Mouse (Mus musculus): Measurements from ENCODE around the gene Dhx32.

Gene Dhx32

DNA sequence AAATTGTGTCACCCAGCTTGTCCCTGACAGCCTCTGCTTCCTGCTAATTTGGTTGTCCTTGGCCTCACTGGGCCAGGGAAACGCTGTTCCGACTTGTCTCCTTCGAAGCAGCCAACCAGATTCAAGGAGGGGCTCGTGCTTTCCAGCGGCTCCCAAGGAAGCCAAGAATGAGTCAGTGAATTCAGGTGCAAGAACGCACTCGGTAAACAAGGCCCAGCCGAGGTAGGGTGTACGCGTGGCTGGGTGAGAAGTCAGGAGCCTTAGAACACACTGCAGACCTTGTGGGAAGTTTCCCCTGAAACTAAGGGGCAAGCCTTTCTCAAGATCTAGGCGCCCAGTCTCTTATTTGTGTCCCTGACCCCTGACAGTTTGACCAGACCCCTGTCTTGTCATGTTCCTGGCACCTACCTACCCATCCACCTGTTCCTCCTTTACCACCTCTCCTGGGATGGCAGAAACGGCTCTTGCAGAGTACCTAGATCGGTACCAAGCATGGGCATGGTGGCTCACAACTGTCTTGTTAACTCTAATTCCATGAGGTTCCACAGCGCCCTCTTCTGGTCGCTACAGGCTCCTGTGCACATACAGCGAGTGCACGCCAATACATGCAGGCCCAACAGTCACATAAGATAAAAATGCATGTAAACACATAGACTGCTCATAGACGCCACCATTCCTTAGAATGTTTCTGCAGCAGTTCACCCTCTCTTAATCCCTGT, at the start of gene Dhx32:
TSS of gene Dhx32 (minus strand) at position 10 of the 719 bp plus-strand sequence.
- peak; percentile 92 to 93 for DNase-seq

DNA sequence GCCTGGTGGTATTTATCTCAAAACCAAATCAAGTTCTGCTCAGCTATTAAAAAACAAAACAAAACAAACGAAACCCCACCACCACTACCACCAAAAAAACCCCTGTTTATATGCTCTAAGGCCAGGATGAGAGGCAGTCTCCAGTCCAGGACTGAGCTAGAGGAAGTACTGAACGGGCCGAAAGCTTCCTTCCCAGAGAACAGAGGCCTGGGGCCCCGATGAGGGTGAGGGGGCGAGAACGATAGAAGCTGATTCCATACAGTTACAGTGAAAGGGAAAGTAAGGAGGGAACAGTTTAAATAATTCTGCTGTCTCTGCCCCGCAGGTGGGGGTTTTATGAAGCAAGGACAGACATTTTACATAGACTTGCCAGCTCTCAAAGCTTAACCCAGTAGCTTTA, 47.1 kb upstream of the Dhx32 start:
- DNase-seq = no peak

DNA sequence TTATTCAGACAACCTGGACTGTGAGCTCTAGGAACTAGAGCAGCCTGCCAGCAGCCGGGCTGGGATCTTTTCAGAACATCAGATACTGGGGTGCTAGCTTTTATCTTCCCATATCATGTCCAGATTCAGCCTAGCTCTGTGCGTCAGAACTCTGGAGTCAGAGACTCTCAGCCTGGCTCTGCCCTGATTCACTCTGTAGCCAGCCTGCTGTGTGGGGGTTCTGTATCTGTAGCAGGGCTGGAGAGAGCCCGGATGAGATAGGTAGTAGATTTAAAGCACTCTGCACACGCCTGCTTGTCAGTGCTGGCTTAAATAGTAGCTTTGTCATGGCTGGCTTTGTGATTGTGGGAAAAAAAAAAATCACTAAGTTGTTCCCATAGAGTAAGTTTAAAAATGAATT, 46.0 kb upstream of the Dhx32 start:
- no peak for DNase-seq

DNA sequence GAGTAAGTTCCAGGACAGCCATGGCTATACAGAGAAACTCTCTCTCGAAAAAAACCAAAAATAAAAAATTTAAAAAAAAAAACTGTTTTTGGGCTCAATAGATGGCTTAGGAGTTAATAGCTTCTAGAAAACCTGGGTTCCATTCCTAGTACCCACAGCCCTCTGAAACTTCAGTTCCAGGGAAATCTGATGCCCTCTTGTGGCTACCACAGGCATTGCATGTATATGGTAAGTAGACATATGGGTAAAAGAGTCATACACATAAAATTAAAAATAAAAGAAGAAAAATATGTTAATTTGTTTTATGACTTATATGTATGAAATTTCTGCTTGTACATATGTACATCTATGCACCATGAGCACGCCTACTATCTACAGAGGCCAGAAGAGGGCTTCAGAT, 42.1 kb upstream of the Dhx32 start:
- DNase-seq = peak; percentile 29 to 39

DNA sequence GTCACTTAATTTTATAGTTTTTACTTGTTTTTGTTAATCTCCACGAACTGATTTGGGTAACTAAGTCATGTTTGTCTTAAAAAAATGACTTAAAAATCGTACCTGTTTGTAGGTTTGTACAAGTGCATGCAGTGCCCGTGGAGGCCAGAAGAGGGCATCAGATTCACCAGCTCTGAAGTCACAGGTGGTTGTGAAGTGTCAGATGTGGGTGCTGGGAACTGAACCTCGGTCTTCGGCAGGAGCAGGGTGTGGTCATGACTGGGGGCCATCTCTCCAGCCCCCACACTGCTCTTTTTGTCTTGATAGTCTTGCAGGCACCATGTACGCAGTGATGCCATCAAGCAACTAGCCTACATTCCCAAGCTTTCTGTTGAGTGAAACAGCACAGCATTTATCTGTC, 41.2 kb upstream of the Dhx32 start:
- peak in 1 of 2 experiments; percentile 11 for DNase-seq

DNA sequence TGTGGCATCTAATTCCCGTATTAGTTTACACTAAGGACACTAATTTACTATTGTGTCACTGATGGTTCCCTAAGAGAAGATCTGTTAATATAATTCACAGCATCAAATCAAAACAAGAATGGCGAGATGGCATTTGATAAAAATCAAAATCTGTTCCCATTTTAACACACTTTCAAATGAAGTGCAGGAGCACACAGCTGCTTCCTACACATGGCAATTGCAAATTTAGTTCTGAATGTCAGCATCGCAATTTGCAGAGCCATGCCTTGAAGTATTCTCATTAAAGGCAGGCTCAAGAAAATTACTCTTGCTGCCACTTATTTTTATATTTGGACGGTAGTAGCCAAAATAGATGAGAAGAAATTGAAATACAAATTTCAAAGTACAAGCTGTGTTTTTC, 30.8 kb upstream of the Dhx32 start:
- no peak for DNase-seq

DNA sequence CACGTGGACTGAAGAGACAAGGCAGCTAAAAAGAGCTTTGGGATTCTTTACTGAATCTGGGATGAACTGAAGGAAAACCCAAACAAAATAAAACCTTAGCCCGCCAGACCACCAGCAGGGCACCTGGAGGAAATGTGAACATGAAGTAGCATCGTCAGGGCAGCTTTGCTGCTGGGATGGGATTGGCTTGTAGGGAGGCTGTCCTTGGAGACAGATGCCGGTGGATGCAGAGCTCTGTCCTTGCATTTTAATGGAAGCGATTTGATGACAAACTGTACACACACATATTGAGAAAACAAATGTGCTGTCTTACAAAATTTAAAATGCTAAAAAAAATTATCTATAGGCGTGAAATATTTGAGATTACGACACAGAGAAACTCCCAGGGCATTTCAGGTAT, 30.4 kb upstream of the Dhx32 start:
- no peak for DNase-seq

DNA sequence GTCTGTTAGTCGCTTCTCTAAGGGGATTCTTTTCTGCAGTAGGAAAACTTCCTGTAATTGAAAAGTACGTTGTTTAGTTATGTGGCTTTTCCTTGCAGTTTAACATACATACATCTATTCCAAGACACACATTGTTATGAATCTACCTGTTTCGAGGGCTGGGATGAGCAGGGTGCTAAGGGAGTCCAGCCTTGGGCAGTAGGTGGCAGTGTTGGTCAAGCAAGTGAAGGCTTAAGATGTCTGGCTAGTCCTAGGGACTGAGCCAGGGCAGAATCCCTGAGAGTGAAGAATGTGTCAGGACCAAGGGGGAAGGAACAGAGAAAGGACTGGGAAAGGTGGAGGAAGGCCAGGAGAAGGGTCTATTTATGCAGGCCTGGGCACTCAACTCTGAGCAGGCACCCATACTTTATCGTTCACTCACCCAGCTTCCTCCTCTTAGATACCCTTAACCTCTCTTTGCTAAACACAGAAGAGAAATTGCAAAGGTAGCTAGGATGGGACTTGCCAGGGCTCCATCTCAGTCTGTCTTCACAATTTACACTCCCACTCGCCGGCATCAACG, 23.2 kb upstream of the Dhx32 start:
- DNase-seq = peak; percentile 92

DNA sequence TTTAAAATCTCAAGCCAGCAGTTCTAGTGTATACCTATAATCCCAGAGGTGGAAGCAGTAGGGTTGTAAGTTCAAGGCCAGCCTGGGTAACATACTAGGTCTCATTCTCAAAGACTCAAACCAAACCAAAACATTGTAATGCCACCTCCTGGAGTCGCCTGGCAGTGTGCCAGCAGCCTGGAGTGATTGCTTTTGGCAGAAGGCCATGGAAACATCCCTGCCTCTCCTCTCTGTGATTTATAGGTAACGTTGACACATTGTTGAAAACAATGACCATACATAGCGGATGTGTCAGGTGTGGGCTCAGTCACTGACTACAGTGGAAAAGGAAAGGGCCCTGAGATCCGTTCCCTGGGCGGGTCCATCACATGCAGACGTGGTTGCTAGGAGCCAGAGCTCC, 19.3 kb upstream of the Dhx32 start:
- peak; percentile 33 to 45 for DNase-seq

DNA sequence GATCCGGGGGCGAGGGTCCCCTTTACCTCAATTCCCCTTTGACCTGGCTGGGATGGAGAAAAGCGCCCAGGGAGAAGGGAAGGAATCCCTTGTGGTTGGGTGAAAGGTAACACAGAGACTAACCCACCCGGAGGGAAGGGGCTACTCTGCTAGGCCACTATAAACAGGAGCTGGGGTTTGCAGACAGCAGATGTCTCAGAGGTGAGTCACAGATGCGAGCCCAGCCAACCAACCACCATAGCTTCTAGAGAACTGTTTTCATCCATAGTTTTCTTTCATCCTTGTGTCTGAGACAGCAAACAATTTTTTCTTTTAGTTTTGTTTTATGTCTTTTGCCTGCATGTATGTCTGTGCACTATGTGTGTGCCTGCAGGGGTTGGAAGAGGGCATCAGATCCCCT, 17.4 kb upstream of the Dhx32 start:
- DNase-seq = no peak

DNA sequence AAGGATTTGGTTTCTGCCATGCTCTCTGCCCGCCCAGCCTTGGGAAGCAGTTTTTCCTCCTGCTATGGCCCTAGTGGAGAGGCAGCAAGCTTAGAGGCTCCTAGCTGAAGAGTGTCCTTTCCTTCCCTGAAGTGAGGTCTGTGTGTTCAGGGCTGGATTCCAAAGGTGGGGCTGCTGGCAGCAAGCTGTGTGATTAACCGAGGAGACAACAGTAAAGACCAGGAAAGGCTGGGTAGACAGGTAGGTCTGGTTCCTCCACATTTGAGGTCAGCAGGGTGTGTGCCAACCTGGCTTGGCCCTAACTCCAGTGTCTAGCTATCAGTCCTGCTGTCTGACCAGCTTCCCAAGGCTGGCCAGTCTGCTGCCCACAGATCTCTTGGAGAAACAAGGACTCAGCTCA, 12.2 kb upstream of the Dhx32 start:
- DNase-seq = peak in 1 of 2 experiments; percentile 30

DNA sequence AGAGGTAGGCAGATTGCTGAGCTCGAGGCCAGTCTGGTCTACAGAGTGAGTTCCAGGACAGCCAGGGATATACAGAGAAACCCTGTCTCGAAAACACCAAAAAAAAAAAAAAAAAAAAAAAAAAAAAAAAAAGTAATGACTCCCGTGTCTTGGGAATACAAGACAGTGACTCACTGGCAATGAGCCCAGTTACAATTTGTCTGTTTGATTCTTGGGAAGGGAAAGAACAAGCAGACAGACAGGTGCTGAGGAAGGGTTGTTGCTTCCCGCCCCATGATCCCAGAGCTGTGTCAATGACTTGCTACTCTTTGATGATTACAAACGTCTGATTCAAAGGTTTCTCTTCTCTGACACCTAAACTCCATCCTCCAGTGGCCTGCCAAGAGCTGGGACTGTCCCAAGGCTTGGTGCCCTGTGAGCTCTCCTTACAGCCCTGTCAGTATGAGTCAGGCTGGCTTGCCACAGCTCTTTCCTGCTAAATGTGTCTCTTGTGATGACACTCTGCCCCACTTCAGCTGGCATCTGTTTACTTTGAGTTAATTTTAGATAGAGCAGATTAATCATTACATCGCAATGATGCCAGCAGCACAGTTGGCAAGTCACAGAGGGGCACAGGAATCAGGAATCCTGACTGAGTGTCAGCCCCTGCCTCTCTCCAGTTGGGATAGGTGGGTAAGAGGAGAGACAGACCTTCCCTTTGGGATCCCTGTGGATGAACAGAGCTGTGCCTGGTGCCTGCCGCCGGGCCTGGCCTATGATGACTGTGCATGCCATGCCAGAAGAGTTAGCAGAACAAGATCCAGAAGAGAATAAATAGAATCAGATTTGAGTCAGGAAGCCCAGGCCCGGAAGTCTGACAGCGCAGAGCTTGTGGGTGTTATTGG, 11.0 kb upstream of the Dhx32 start:
- peak; percentile 65 to 67 for DNase-seq

DNA sequence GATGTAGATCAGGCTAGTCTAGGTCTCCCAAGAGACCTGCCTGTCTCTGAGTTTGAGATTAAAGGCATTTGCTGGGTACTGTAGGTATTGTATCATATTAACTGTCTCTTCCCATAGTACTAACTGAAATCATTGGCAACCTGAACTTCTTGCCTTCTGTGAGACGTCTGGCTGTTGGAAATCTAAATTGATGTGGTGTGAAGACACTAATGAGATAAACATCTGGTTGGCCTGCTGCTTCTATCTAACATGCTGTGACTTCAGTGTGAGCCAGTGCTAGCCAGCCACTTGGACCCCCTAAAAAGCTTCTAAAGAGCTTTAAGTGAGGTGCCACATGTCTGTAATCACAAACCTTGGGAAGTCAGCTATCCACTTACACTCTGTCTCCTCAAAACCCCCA, 10.2 kb upstream of the Dhx32 start:
- DNase-seq = no peak

DNA sequence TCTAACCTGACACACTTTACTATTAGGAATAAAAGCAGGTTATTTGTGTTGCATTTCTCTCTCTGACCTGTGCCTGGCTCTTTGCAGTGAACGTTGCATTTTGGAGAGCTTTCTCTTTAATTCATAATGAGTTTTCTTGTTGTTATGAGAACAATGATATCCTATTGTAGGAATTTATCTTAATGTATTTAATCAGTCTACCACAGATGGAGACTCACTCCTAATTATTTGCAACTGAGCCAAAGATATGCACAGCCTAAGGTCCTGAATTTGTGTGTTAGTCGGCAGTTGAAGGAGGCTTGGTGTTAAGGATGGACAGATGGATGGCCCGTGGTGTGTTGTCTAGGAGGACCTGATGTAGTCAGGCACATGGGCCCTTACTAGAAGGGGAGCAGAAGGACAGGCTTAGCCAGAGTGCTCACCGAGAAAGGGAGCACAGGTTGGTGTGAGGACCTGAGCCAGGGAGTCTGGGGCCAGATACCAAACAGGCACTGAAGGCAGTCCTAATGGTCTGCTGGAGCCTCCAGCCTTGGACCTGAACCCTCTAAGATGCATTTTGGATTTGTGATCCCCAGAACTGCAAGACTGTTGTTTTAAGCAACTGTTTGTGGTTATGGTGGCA, 8.2 kb upstream of the Dhx32 start:
- peak; percentile 56 for DNase-seq

DNA sequence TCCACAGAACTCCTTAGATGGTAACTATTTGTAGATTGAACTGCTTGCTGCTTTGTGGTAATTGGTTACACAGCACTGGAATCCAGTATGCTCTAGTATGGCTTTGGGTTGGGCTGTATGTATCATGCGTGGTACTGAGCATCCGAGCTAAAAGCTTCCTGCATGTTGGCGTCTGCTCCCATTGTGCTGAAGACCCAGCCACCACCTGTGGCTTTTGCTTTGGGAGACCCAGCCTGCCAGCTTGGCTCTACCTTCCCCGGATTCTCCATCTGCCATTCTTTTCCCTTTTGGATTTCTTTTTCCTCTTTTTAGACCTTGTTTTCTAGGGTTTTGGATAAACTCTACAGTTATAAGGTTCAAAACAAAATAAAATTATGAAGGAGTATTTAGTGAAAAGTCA, 7.6 kb upstream of the Dhx32 start:
- peak; percentile 82 to 85 for DNase-seq

DNA sequence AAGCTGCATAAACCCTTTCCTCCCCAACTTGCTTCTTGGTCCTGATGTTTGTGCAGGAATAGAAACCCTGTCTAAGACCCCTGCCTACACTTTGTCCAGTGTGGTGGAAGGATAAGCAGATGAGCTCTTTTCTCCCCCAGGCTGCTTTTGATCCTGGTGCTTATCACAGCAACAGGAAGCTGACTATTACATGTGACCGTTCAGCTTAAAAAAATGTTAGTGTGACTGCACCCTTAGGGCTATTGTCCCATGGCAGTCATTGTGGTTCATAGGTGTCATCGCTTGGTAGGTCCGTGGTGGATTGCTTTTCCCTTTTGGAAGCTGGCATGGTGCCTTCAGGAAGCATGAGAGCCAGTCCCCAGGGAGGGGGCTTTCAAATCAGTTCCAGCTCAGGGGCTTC, 5.6 kb upstream of the Dhx32 start:
- DNase-seq = peak in 1 of 2 experiments; percentile 29

DNA sequence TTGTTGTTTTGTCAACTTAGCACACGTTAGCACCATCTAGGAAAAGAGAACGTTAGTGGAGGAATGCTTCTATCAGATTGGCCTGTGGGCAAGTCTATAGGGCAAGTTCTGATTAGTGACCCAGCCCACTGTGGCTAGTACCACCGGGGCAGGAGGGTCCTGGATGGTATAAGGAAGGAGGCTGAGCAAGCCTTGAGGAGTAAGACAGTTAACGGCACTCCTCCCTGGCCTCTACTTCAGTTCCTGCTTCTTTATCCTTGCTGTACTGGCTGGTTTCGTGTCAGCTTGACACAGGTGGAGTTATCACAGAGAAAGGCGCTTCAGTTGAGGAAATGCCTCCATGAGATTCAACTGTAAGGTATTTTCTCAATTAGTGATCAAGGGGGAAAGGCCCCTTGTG, 5.0 kb upstream of the Dhx32 start:
- no peak for DNase-seq

DNA sequence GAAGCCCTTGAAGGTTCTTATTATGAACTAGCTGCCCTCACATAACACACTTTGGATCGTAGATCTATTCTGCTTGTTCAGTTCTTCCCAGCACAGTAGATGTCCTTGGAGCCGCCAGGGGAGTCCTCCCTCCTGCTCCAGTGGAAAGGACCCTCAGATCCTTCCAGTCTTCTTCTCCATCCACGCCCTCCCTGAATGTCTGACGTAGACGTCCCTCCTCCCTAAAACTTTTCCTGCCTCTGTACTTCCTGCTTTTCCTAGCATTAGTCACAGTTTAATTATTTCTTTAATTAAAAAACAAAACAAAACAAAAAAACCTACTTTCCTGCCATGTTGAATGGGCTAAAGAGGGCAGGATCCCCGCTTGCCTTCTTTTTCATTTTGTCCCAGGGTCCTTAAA, 535 bp downstream of the Dhx32 start:
- no peak for DNase-seq

DNA sequence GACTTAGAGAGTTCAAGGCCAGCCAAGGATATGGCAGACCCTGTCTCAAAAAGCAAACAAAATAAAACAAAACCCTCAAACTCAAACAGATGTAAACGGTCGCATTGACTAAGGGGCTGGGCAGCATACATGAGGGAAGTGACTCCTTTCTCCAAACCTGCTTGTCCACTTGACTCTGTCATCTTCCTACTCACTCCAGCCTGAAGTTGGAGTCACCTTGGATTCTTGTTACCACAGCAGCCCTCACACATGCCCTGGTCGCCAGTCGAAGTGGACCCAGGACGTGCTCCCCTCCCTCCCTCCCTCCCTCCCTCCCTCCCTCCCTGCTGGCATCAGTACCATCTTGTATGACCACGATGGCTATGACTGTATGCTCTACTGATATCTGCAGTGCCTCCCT, 943 bp downstream of the Dhx32 start:
- DNase-seq = no peak

DNA sequence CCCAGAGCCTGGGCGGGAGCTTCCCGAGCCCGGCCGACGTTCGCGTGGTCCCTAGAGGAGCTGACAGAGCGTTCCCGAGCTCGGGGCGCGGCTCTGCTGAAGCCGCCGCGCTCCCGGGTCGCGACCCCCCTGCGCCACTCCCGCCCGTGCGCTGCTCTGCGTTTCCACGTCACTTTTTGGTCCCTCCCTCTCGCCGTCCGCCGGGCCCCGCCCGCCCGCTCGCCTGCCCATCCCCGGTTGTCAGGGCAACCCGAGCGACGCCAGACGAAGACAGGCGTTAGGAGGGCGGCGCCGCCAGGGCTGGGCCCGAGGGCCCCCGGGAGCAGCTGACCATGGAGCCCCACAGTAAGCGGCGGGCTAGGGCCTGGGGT, 5.9 kb downstream of the Dhx32 start, which contains the start of gene Fank1:
TSS of gene Fank1 (plus strand) at position 236 of the 371 bp plus-strand sequence.
- peak; percentile 94 to 95 for DNase-seq

DNA sequence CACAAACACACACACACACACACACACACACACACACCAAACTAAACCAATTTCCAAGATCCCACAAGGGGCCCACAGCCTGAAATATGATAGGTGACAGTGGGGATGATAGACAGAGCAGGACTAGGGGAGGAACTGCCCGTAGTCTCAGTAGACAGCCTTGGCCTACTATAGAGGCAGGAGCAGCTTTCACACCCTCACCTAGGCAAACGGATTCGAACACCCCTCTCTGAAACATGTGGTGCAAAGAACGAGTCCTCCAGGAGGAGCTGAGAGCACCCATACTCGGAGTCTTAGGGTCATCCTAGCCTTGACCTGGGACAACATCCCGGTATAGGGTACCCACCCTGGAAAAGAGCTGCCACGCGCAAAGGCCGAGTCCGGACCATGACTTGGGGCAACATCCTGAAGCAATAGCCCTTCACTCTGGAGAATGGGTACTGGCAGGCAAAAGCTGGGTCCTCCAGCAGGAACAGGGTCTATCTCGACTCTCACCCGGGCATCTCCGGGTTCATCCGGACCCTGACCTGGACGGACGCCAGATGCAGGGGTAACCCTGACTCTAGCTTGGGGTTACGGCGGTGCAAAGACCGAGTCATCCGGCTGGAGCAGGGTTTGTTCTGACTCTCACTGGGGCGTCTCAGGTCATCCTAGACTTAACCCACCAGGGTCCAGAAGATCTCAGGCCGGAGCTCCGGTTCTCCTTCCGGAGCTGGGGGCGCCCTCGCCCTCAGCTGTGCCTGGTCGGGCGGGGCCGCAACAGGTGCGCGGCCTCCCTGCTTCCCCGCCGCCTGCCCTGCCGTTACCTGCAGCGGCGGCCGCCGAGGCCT, 6.5 kb downstream of the Dhx32 start:
- peak; percentile 63 to 72 for DNase-seq

DNA sequence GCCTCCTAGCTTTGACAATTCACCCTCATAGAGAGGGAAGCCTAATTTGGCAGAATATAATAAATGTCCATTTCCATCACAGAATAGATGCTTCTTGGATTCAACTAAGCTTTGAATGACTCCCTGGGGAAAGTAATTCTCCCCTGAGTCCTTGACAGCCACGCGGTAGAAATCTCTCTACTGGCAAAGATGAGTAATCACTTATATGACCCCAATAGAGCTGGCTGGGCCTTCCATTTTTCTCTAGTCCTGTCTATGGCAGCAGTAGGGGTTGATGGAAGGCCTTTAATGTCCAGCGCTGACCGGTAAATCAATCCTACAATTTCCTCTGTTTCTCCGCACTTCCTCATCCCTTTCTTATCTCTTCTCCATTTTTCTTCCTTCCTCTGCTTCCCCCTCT, 7.3 kb downstream of the Dhx32 start:
- no peak for DNase-seq
